Comparison of ENCODE assay signal across 28 mouse cellular contexts in the genomic region with DNA sequence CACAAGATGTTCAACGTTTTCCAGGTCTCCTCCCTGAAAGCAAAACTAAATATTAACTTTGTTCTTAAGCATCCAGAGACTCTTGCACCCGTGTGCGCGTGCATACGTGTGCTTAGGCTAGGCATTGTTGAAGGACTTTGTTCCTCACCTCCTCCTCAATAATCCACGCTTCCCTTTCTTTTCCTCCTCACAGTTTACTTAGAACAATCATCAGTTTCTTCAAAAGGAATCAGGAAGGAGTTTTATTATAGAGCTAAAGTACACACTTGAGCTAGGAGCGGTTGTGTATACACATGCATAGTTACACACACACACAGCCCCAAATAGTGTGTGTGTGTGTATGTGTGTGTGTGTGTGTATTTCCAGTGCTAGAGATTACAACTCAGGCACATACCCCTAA. TPM values are rescaled to one million over a fixed set of nuclear protein-coding genes. Genes with fewer than 3 reads are reported as not detected.
A peak's percentile ranks its signal among the peaks of the same experiment; 100 is the strongest.
DNase-seq lines count a peak whose midpoint lies in the region; ATAC-seq and TF ChIP-seq lines count a peak whose summit lies in the region.
"Had no signal": no experiment of that assay in that cellular context is flagged by ENCODE, and none has a peak within 500 bp of the region (broad histone marks: within the 10 kb centered on the region; RNA-seq: fewer than 3 reads in every experiment).

No protein-coding gene starts in this region.

- H3K4me1 ChIP-seq in lung, embryonic 16.5 days (replicated peaks; ENCODE audit: control insufficient read depth, insufficient read depth, low read length) = peaks cover 15% of the 10 kb centered on the region; the same call in 1 of the 2 replicates
- H3K4me1 ChIP-seq in intestine, embryonic 15.5 days (replicated peaks) = peaks cover 11% of the 10 kb centered on the region; the same call in 1 of the 2 replicates
- 0 out of 2 replicates have a peak, but pooled peaks cover 6% of the 10 kb centered on the region for H3K4me1 ChIP-seq in intestine, postnatal 0 days (replicated peaks; ENCODE audit: control insufficient read depth, insufficient read depth, low read length)
- H3K4me1 ChIP-seq in stomach, embryonic 16.5 days (ENCODE audit: control insufficient read depth, insufficient read depth, low read length) = peaks cover 6% of the 10 kb centered on the region; the same call in 1 of the 2 replicates
- H3K4me1 ChIP-seq in hindbrain, embryonic 16.5 days (ENCODE audit: control insufficient read depth, insufficient read depth, low read depth, low read length) = peaks cover 9% of the 10 kb centered on the region

- H3K9me3 ChIP-seq in lung, embryonic 16.5 days (ENCODE audit: control insufficient read depth, low read length) = no peaks in the 10 kb centered on the region
- H3K9me3 ChIP-seq in intestine, embryonic 15.5 days = no peaks in the 10 kb centered on the region
- no peaks in the 10 kb centered on the region for H3K9me3 ChIP-seq in intestine, postnatal 0 days (ENCODE audit: control insufficient read depth)
- no peaks in the 10 kb centered on the region for H3K9me3 ChIP-seq in stomach, embryonic 16.5 days (replicated peaks; ENCODE audit: control insufficient read depth, low read length)
- H3K9me3 ChIP-seq in hindbrain, embryonic 16.5 days (ENCODE audit: control insufficient read depth, low read length) = no peaks in the 10 kb centered on the region
- H3K9me3 ChIP-seq: embryonic facial prominence, embryonic 10.5 days; embryonic facial prominence, embryonic 13.5 days; forebrain, embryonic 13.5 days; heart, embryonic 10.5 days; heart, embryonic 13.5 days had no signal

- H3K4me3 ChIP-seq in lung, embryonic 16.5 days (ENCODE audit: low read length) = no peak overlapping the region
- no peak overlapping the region for H3K4me3 ChIP-seq in intestine, embryonic 15.5 days (replicated peaks)
- no peak overlapping the region for H3K4me3 ChIP-seq in intestine, postnatal 0 days (ENCODE audit: low read depth, low read length)
- no peak overlapping the region for H3K4me3 ChIP-seq in stomach, embryonic 16.5 days (replicated peaks; ENCODE audit: low read length)
- no peak overlapping the region for H3K4me3 ChIP-seq in hindbrain, embryonic 16.5 days (ENCODE audit: low read length)
- H3K4me3 ChIP-seq: embryonic facial prominence, embryonic 10.5 days; embryonic facial prominence, embryonic 13.5 days; erythroblast, embryonic 14.5 days; forebrain, embryonic 13.5 days; heart, adult 2 months; heart, embryonic 10.5 days; heart, embryonic 13.5 days had no signal

- WGBS in lung, embryonic 16.5 days = 44% methylated on average over 7 of the region's 7 CpGs
- WGBS in intestine, embryonic 15.5 days = 26% methylated on average over 7 of the region's 7 CpGs
- WGBS in intestine, postnatal 0 days = 22% methylated on average over 7 of the region's 7 CpGs
- WGBS in stomach, embryonic 16.5 days = 51% methylated on average over 7 of the region's 7 CpGs
- 91% methylated on average over 7 of the region's 7 CpGs for WGBS in hindbrain, embryonic 16.5 days

- no peak overlapping the region for H3K9ac ChIP-seq in lung, embryonic 16.5 days (ENCODE audit: low read length)
- no peak overlapping the region for H3K9ac ChIP-seq in intestine, embryonic 15.5 days
- no peak overlapping the region for H3K9ac ChIP-seq in intestine, postnatal 0 days (ENCODE audit: low read depth, low read length)
- H3K9ac ChIP-seq in stomach, embryonic 16.5 days (ENCODE audit: low read length) = no peak overlapping the region
- H3K9ac ChIP-seq in hindbrain, embryonic 16.5 days (ENCODE audit: low read depth, low read length) = no peak overlapping the region
- H3K9ac ChIP-seq: embryonic facial prominence, embryonic 13.5 days; forebrain, embryonic 13.5 days; heart, embryonic 13.5 days; hindbrain, embryonic 14.5 days had no signal

- peak; percentile 53 for ATAC-seq in lung, embryonic 16.5 days (ENCODE audit: low read depth)
- ATAC-seq in intestine, embryonic 15.5 days = peak; percentile 76
- ATAC-seq in intestine, postnatal 0 days = peak; percentile 85
- peak; percentile 64; the same call in 1 of the 2 replicates for ATAC-seq in stomach, embryonic 16.5 days (ENCODE audit: insufficient read depth, low FRiP score)
- no peak for ATAC-seq in hindbrain, embryonic 16.5 days
- ATAC-seq: CD4-positive, CD25-positive, alpha-beta regulatory T cell, adult 4 months; forebrain, embryonic 13.5 days; forebrain, embryonic 16.5 days had no signal

- no peak for DNase-seq in lung, postnatal 14 days
- no peak for DNase-seq in retina, embryonic 14.5 days (ENCODE audit: low spot score)
- no peak for DNase-seq in cerebellum, postnatal 36 days
- DNase-seq: adrenal gland, adult 2 months; adrenal gland, postnatal 14 days; cerebellum, adult 11 months; cerebellum, adult 2 months; cerebellum, adult 9-11 months; cerebellum, postnatal 25 days; embryo, embryonic 11 days; gastrocnemius, postnatal 36 days; heart, adult 2 months; heart, postnatal 14 days; heart, postnatal 4 days had no signal

- H3K36me3 ChIP-seq in lung, embryonic 16.5 days (ENCODE audit: control insufficient read depth, insufficient read depth, low read length) = no peaks in the 10 kb centered on the region
- H3K36me3 ChIP-seq in intestine, embryonic 15.5 days = no peaks in the 10 kb centered on the region
- no peaks in the 10 kb centered on the region for H3K36me3 ChIP-seq in intestine, postnatal 0 days (ENCODE audit: control insufficient read depth, insufficient read depth)
- H3K36me3 ChIP-seq in stomach, embryonic 16.5 days (ENCODE audit: control insufficient read depth, insufficient read depth, low read length) = no peaks in the 10 kb centered on the region
- no peaks in the 10 kb centered on the region for H3K36me3 ChIP-seq in hindbrain, embryonic 16.5 days (ENCODE audit: control insufficient read depth, insufficient read depth, low read length)
- H3K36me3 ChIP-seq: embryonic facial prominence, embryonic 10.5 days; embryonic facial prominence, embryonic 13.5 days; heart, embryonic 10.5 days; heart, embryonic 13.5 days had no signal

- H3K27ac ChIP-seq in lung, embryonic 16.5 days (ENCODE audit: low read length) = peak overlapping the region; percentile 61
- peak overlapping the region; percentile 64; the same call in 1 of the 2 replicates for H3K27ac ChIP-seq in intestine, embryonic 15.5 days
- peak overlapping the region; percentile 66 for H3K27ac ChIP-seq in intestine, postnatal 0 days (ENCODE audit: low read depth, low read length)
- H3K27ac ChIP-seq in stomach, embryonic 16.5 days (ENCODE audit: low read length) = peak overlapping the region; percentile 45; the same call in 1 of the 2 replicates
- no peak overlapping the region for H3K27ac ChIP-seq in hindbrain, embryonic 16.5 days (ENCODE audit: low read depth, low read length)
- H3K27ac ChIP-seq: embryonic facial prominence, embryonic 10.5 days; embryonic facial prominence, embryonic 13.5 days; forebrain, embryonic 13.5 days; heart, adult 2 months; heart, embryonic 10.5 days; heart, embryonic 13.5 days; hindbrain, embryonic 14.5 days had no signal

- TF ChIP-seq CTCF in intestine, postnatal 0 days (IDR thresholded peaks at IDR 0.05; ENCODE audit: low read depth) = no peak

- no peaks in the 10 kb centered on the region for H3K27me3 ChIP-seq in lung, embryonic 16.5 days (ENCODE audit: control insufficient read depth, insufficient read depth, low read depth, low read length)
- H3K27me3 ChIP-seq in intestine, embryonic 15.5 days (replicated peaks) = no peaks in the 10 kb centered on the region
- no peaks in the 10 kb centered on the region for H3K27me3 ChIP-seq in intestine, postnatal 0 days (replicated peaks; ENCODE audit: control insufficient read depth, insufficient read depth, low read length)
- H3K27me3 ChIP-seq in stomach, embryonic 16.5 days (ENCODE audit: control insufficient read depth, insufficient read depth, low read length) = no peaks in the 10 kb centered on the region
- no peaks in the 10 kb centered on the region for H3K27me3 ChIP-seq in hindbrain, embryonic 16.5 days (replicated peaks; ENCODE audit: control insufficient read depth, insufficient read depth, low read length)
- H3K27me3 ChIP-seq: embryonic facial prominence, embryonic 13.5 days; forebrain, embryonic 13.5 days; heart, embryonic 13.5 days had no signal

- H3K4me2 ChIP-seq in lung, embryonic 16.5 days (ENCODE audit: low read depth, low read length) = no peak overlapping the region
- H3K4me2 ChIP-seq in intestine, embryonic 15.5 days (replicated peaks) = 0 out of 2 replicates have a peak overlapping the region, but pooled peaks have one; percentile 10
- no peak overlapping the region; the same call in 1 of the 2 replicates for H3K4me2 ChIP-seq in intestine, postnatal 0 days (replicated peaks; ENCODE audit: low read depth)
- no peak overlapping the region for H3K4me2 ChIP-seq in stomach, embryonic 16.5 days (ENCODE audit: low read depth, low read length)
- no peak overlapping the region for H3K4me2 ChIP-seq in hindbrain, embryonic 16.5 days (ENCODE audit: low read length)
- H3K4me2 ChIP-seq: embryonic facial prominence, embryonic 13.5 days; forebrain, embryonic 13.5 days; heart, embryonic 13.5 days; hindbrain, embryonic 14.5 days had no signal

RNA-seq across cellular contexts. Expression of gene Usp3, which starts 20.7 kb away (rescaled TPM):
- polyA plus RNA-seq in lung, embryonic 16.5 days (2015; fragmentation: Nextera tagmentation; extraction: Ambion mirVana) = 57.9 and 64.6 TPM in 2 replicates
- 78.9 and 79.5 TPM in 2 replicates for polyA plus RNA-seq in intestine, embryonic 15.5 days (2015; fragmentation: Nextera tagmentation; extraction: Ambion mirVana)
- 63.5 and 70.3 TPM in 2 replicates for polyA plus RNA-seq in intestine, postnatal 0 days (2015; fragmentation: Nextera tagmentation; extraction: Ambion mirVana)
- polyA plus RNA-seq in stomach, embryonic 16.5 days (2015; fragmentation: Nextera tagmentation; extraction: Ambion mirVana) = 54.5 and 65.1 TPM in 2 replicates
- 50.6 and 50.9 TPM in 2 replicates for polyA plus RNA-seq in hindbrain, embryonic 16.5 days (2015; fragmentation: Nextera tagmentation; extraction: Ambion mirVana)
